Comparison of ENCODE assay signal across 9 mouse cellular contexts in the genomic region with DNA sequence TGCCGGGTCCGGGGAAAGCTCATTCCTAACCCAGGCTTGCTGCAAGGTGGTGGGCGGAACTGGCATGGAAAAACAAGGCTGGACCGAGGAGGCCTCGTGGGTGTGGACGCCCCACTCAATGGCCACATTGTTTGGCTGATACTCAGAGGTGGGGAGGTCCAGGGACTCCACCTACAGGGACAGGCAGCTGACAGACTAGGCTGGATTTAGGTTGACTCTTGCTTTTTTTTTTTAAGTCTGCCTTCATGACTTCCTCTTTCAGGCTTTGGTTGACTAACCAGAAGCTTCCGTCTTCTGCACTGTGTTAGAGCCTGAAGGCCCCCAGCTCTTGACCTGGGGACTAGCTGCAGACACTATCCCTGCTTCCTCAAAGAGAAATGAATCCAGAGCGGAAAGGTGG. TPM values are rescaled to one million over a fixed set of nuclear protein-coding genes. Genes with fewer than 3 reads are reported as not detected.
DNase-seq lines count a peak whose midpoint lies in the region; ATAC-seq and TF ChIP-seq lines count a peak whose summit lies in the region.
"Had no signal": no experiment of that assay in that cellular context is flagged by ENCODE, and none has a peak within 500 bp of the region (broad histone marks: within the 10 kb centered on the region; RNA-seq: fewer than 3 reads in every experiment).

No protein-coding gene starts in this region.

- no peak for DNase-seq in layer of hippocampus, adult 2 months (ENCODE audit: low spot score in 2 of 2)
- DNase-seq in layer of hippocampus, postnatal 14 days (ENCODE audit: low spot score in 2 of 2): no peak
- peak; percentile 90 for DNase-seq in MEL (ENCODE audit: low read depth, low spot score)
- peak; percentile 71 to 73 for DNase-seq in monocyte, adult 2 months (ENCODE audit: low read depth in 1 of 2, low spot score in 2 of 2)
- no peak for DNase-seq in frontal cortex, postnatal 10 days (ENCODE audit: low spot score in 2 of 2)
- DNase-seq in left cerebral cortex, adult 11 months (ENCODE audit: low spot score): no peak
- DNase-seq in kidney, adult 18-20 months: no peak
- DNase-seq: right cerebral cortex, postnatal 4 days had no signal

- peak; percentile 38 for ATAC-seq in inflammation-experienced regulatory T-cells, adult 6 months

- TF ChIP-seq POLR2A in MEL (IDR thresholded peaks at IDR 0.05; ENCODE audit: control insufficient read depth in 1 of 2, insufficient read depth in 1 of 2, low read depth in 1 of 2, low read length in 2 of 2, poor library complexity in 1 of 2): no peak

- H3K9ac ChIP-seq in MEL (ENCODE audit: control insufficient read depth, low read depth, low read length, poor library complexity, severe bottlenecking): no peak overlapping the region

- TF ChIP-seq EP300 in MEL (IDR thresholded peaks at IDR 0.05; ENCODE audit: low read depth in 1 of 2, low read length in 2 of 2): peak in 1 of 2 experiments; percentile 71; a peak in 1 of 4 replicates

- H3K36me3 ChIP-seq in MEL (ENCODE audit: control insufficient read depth in 1 of 2, insufficient read depth in 2 of 2, low read length in 2 of 2): peaks cover 0 to 15% of the 10 kb centered on the region in 2 experiments; a peak in 2 of 4 replicates

- no peak overlapping the region for H3K4me3 ChIP-seq in layer of hippocampus, adult 2 months
- no peak overlapping the region for H3K4me3 ChIP-seq in MEL (ENCODE audit: control insufficient read depth in 1 of 2, insufficient read depth in 1 of 2, low read depth in 2 of 2, low read length in 2 of 2)

- peaks cover 4 to 31% of the 10 kb centered on the region in 2 experiments for H3K4me1 ChIP-seq in MEL (ENCODE audit: control insufficient read depth in 1 of 2, insufficient read depth in 2 of 2, low read length in 2 of 2)

- H3K79me2 ChIP-seq in MEL (ENCODE audit: control insufficient read depth, insufficient read depth, low read length, poor library complexity): no peaks in the 10 kb centered on the region

- no peaks in the 10 kb centered on the region for H3K27me3 ChIP-seq in MEL (ENCODE audit: control insufficient read depth in 1 of 2, insufficient read depth in 2 of 2, low read length in 2 of 2)

- peak overlapping the region; percentile 46; the same call in 1 of the 2 replicates for H3K27ac ChIP-seq in layer of hippocampus, adult 2 months
- H3K27ac ChIP-seq in MEL (ENCODE audit: control insufficient read depth, low read depth, low read length): peak overlapping the region; percentile 13

- no peak for TF ChIP-seq CTCF in layer of hippocampus, adult 2 months (conservative IDR thresholded peaks at IDR 0.05)
- TF ChIP-seq CTCF in MEL (IDR thresholded peaks at IDR 0.05 in 2 of 3, conservative IDR thresholded peaks at IDR 0.05 in 1 of 3; ENCODE audit: control insufficient read depth in 1 of 3, insufficient read depth in 1 of 3, low read depth in 2 of 3, low read length in 3 of 3, poor library complexity in 1 of 3, severe bottlenecking in 1 of 3): no peak

- no peak; the same call in none of the 2 replicates for TF ChIP-seq RAD21 in MEL (IDR thresholded peaks at IDR 0.05; ENCODE audit: low read depth, low read length)

- H3K9me3 ChIP-seq in MEL (replicated peaks; ENCODE audit: insufficient read depth, low read length): no peaks in the 10 kb centered on the region

TF ChIP-seq in MEL, 35 proteins besides CTCF, POLR2A, EP300 and RAD21:
- TF ChIP-seq USF1 (IDR thresholded peaks at IDR 0.05; ENCODE audit: low read depth, low read length) (no peak), MYC (IDR thresholded peaks at IDR 0.05; ENCODE audit: low read depth, low read length) (0 out of 2 replicates have a peak, but pooled peaks have one; percentile 19), TAL1 (IDR thresholded peaks at IDR 0.05; ENCODE audit: low read length) (no peak), POLR2AphosphoS5 (IDR thresholded peaks at IDR 0.05; ENCODE audit: borderline replicate concordance, low read depth, low read length) (no peak), CHD2 (IDR thresholded peaks at IDR 0.05; ENCODE audit: low read length) (no peak), KAT2A (conservative IDR thresholded peaks at IDR 0.05; ENCODE audit: low read depth, low read length) (no peak), POLR2AphosphoS2 (IDR thresholded peaks at IDR 0.05; ENCODE audit: low read length) (no peak), ELF1 (IDR thresholded peaks at IDR 0.05; ENCODE audit: low read depth, low read length) (peak; percentile 41; the same call in 1 of the 2 replicates), BHLHE40 (IDR thresholded peaks at IDR 0.05; ENCODE audit: borderline replicate concordance, low read depth, low read length) (no peak), RCOR1 (IDR thresholded peaks at IDR 0.05; ENCODE audit: low read depth, low read length) (peak; percentile 43; the same call in 1 of the 2 replicates), ZNF384 (IDR thresholded peaks at IDR 0.05; ENCODE audit: low read depth, low read length) (peak; percentile 98), MAX (IDR thresholded peaks at IDR 0.05; ENCODE audit: low read length) (no peak; the same call in 1 of the 2 replicates), USF2 (IDR thresholded peaks at IDR 0.05; ENCODE audit: borderline replicate concordance in 1 of 2, insufficient read depth in 1 of 2, low read depth in 1 of 2, low read length in 2 of 2) (no peak), NELFE (IDR thresholded peaks at IDR 0.05; ENCODE audit: low read depth, low read length) (no peak), ZKSCAN1 (IDR thresholded peaks at IDR 0.05; ENCODE audit: low read depth, low read length) (0 out of 2 replicates have a peak, but pooled peaks have one; percentile 17)
TF ChIP-seq in MEL: peak in this region for 5.

RNA-seq across cellular contexts. Expression of gene Stk10, which starts 32.0 kb away (rescaled TPM):
- 1 to 10 TPM; 7.3 to 9.0 TPM for total RNA-seq in layer of hippocampus, adult 2 months (2021)
- total RNA-seq in layer of hippocampus, postnatal 14 days (2021): 1 to 10 TPM; 7.5 to 8.3 TPM
- 10.8 and 11.4 TPM in 2 replicates for total RNA-seq in MEL (2012; rRNA removed)
- 10 to 100 TPM in 1 of 2 experiments, not detected in 1; 14.4 TPM for polyA plus RNA-seq in MEL (2012; ENCODE audit: insufficient read depth in 1 of 2, insufficient read length in 2 of 2, low read depth in 1 of 2, low replicate concordance in 2 of 2, missing spikeins in 1 of 2)
- polyA plus RNA-seq in inflammation-experienced regulatory T-cells, adult 6 months (2017; shearing (Covaris generic)): 100 to 1,000 TPM in 1 of 3 experiments, 10 to 100 TPM in 2; 70.6 to 116 (median 97.1) TPM

RNA-seq across cellular contexts. Expression of gene Efcab9, which starts 33.2 kb away (rescaled TPM):
- total RNA-seq in layer of hippocampus, adult 2 months (2021): 1 to 10 TPM; 2.7 to 2.9 TPM
- total RNA-seq in layer of hippocampus, postnatal 14 days (2021): 1 to 10 TPM; 1.5 to 2.3 TPM
- total RNA-seq in MEL (2012; rRNA removed): 0.77 and 0.82 TPM in 2 replicates
- polyA plus RNA-seq in MEL (2012; ENCODE audit: insufficient read depth in 1 of 2, insufficient read length in 2 of 2, low read depth in 1 of 2, low replicate concordance in 2 of 2, missing spikeins in 1 of 2): 1 to 10 TPM in 1 of 2 experiments, not detected in 1; 1.3 TPM
- 1 to 10 TPM in 2 of 3 experiments, not detected in 1; 1.3 to 1.9 TPM for polyA plus RNA-seq in inflammation-experienced regulatory T-cells, adult 6 months (2017; shearing (Covaris generic))

Comparison
In these comparisons a context has a peak if more than half of its experiments do, and no peak if none do; other contexts are left out.
1. DNase-seq: peak in MEL (single experiment) and monocyte, adult 2 months (2 of 2); none in layer of hippocampus, adult 2 months (0 of 2), layer of hippocampus, postnatal 14 days (0 of 2), frontal cortex, postnatal 10 days (0 of 2), left cerebral cortex, adult 11 months (single experiment) and kidney, adult 18-20 months (single experiment).